Mouse (Mus musculus): ENCODE measurements at regions not wholly inside any gene's neighbourhood (a gene's known extent, or its start where the extent isn't known, plus 50 kb on each side); places are given as distances from the start of the nearest gene placed in this dataset.

DNA sequence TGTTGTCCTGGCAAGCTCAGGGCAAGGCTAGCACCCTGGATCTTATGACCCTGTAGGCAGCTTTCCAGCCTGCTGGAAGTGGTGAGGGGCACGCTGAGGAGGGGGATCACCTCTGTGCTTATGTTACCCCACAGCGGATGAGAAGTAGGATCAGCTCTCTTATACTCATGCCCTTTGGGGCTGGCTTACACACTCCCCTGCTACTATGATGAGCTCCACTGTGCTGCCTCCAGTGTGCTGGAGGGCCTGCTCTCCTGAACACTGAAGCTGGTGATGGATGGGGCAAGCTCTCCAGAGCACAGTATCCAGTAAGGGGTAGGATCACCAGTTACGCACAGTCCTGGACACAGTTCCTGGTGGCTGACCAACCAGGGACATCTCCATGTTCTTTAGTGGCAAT lies 118.3 kb upstream of the Syt1 start:
- Histone ChIP-seq H3K9ac (ENCODE audit: low read depth, low read length) (no peak overlapping the region), H3K27me3 (ENCODE audit: control insufficient read depth, insufficient read depth, low read length) (no peaks in the 10 kb centered on the region), H3K4me1 (ENCODE audit: control insufficient read depth, insufficient read depth, low read length) (no peaks in the 10 kb centered on the region), H3K9me3 (ENCODE audit: control insufficient read depth, low read length) (no peaks in the 10 kb centered on the region), H3K4me2 (replicated peaks; ENCODE audit: low read depth, low read length) (no peak overlapping the region), H3K27ac (ENCODE audit: low read depth, low read length) (no peak overlapping the region), H3K36me3 (ENCODE audit: control insufficient read depth, insufficient read depth, low read length) (no peaks in the 10 kb centered on the region), H3K4me3 (ENCODE audit: low read length) (no peak overlapping the region)
- 90% methylated on average over 3 of the region's 3 CpGs for WGBS
- no peak; the same call in 1 of the 2 replicates for ATAC-seq (ENCODE audit: low FRiP score, low TSS enrichment)

DNA sequence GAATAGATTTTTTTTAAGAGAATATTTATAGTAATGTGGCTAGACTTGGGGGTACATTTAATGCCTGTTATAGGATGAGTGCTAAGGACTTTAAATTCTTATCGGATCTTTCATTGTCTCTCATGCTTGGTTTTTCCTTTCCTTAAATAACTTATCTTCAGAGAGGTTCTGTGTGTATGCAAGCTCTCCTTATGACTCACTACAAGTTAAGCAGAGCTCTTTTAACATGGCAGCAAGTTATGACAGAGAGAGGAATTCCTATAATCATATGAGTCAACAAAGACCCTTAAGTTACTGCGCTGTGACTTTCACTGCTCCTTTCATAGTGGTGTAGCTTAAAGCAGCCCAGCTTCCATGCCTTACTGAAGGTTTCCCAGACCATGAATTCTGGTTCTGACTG lies 115.9 kb upstream of the Syt1 start:
- WGBS: 91% methylated on average over 2 of the region's 2 CpGs
- H3K9ac ChIP-seq (ENCODE audit: low read depth, low read length): no peak overlapping the region
- no peak overlapping the region for H3K4me2 ChIP-seq (replicated peaks; ENCODE audit: low read depth, low read length)
- H3K9me3 ChIP-seq (ENCODE audit: control insufficient read depth, low read length): no peaks in the 10 kb centered on the region
- ATAC-seq (ENCODE audit: low FRiP score, low TSS enrichment): no peak
- no peaks in the 10 kb centered on the region for H3K27me3 ChIP-seq (ENCODE audit: control insufficient read depth, insufficient read depth, low read length)
- H3K4me1 ChIP-seq (ENCODE audit: control insufficient read depth, insufficient read depth, low read length): no peaks in the 10 kb centered on the region
- H3K36me3 ChIP-seq (ENCODE audit: control insufficient read depth, insufficient read depth, low read length): no peaks in the 10 kb centered on the region
- H3K27ac ChIP-seq (ENCODE audit: low read depth, low read length): no peak overlapping the region
- H3K4me3 ChIP-seq (ENCODE audit: low read length): no peak overlapping the region

DNA sequence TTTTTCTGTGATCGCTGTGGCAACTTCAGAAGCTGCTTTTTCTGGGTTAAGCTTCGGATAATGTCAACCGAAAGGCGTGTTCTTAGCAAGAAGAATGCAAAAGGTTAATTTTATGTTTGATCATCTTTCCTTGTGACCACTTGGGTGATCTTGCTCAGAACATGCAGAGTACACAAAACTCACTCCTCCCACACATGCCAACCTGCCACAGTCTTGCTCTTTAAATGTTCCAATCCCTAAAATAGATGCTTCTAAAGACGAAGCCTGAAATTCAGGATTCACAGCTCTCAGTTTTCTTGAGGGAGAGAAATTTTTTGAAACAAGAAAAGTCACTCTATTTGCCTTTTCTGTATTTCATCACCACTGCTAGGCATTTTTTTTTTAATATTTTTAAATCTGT lies 106.4 kb upstream of the Syt1 start:
- no peak overlapping the region for H3K9ac ChIP-seq (ENCODE audit: low read depth, low read length)
- H3K36me3 ChIP-seq (ENCODE audit: control insufficient read depth, insufficient read depth, low read length): no peaks in the 10 kb centered on the region
- no peak overlapping the region for H3K27ac ChIP-seq (ENCODE audit: low read depth, low read length)
- no peaks in the 10 kb centered on the region for H3K4me1 ChIP-seq (ENCODE audit: control insufficient read depth, insufficient read depth, low read length)
- no peak overlapping the region for H3K4me2 ChIP-seq (replicated peaks; ENCODE audit: low read depth, low read length)
- 83% methylated on average over 5 of the region's 5 CpGs for WGBS
- no peaks in the 10 kb centered on the region for H3K27me3 ChIP-seq (ENCODE audit: control insufficient read depth, insufficient read depth, low read length)
- H3K4me3 ChIP-seq (ENCODE audit: low read length): no peak overlapping the region
- H3K9me3 ChIP-seq (ENCODE audit: control insufficient read depth, low read length): no peaks in the 10 kb centered on the region
- no peak for ATAC-seq (ENCODE audit: low FRiP score, low TSS enrichment)

DNA sequence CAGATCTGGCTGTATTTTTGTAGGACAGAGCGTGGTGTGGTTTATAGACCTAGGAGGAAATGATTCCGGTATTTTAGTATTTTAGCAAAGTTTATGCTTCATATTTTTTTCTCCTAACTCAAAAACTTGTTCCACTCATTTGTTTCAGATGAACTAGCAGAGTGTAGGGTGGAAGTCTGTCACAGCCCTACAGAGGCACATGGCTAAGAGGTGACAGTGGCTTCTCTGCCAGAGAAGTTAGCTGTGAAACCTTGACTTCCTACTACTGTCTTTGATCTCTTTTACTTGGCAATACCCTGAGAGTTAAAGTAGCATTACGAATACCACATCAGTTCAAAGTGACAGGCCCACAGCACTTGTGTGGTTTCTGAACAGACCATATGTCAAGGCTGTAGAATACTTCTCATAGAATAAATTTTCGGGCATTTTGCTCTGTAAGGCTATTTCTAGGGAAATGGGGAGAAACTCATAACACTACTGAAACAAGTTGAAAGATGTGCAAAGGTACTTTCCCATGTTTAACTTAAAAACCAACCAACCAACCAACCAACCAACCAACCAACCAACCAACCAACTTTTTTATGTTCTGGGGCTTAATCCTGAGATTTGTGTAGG lies 104.3 kb upstream of the Syt1 start:
- WGBS: 85% methylated on average over 4 of the region's 4 CpGs
- ATAC-seq (ENCODE audit: low FRiP score, low TSS enrichment): no peak
- no peaks in the 10 kb centered on the region for H3K36me3 ChIP-seq (ENCODE audit: control insufficient read depth, insufficient read depth, low read length)
- no peaks in the 10 kb centered on the region for H3K27me3 ChIP-seq (ENCODE audit: control insufficient read depth, insufficient read depth, low read length)
- no peak overlapping the region for H3K9ac ChIP-seq (ENCODE audit: low read depth, low read length)
- H3K4me3 ChIP-seq (ENCODE audit: low read length): no peak overlapping the region
- H3K4me2 ChIP-seq (replicated peaks; ENCODE audit: low read depth, low read length): no peak overlapping the region
- H3K9me3 ChIP-seq (ENCODE audit: control insufficient read depth, low read length): no peaks in the 10 kb centered on the region
- H3K27ac ChIP-seq (ENCODE audit: low read depth, low read length): no peak overlapping the region
- H3K4me1 ChIP-seq (ENCODE audit: control insufficient read depth, insufficient read depth, low read length): no peaks in the 10 kb centered on the region

DNA sequence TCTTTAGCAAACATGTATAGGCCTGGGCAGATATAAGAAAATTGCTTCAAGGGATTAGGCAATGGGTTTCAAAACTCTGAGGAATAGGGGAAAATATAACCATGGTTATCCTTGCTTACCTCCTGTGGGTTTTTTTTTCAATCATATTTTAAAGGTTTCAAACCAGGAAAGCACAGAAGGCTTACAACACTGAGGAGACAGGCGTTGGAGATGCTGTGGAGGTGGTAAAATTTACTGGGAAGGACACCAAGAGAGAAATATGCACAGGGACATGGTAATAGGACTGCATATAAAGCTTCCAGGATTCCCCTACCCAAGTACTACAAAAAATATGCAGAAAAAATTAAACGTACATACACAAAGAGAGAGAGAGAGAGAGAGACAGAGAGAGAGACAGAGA lies 95.0 kb upstream of the Syt1 start:
- no peak for ATAC-seq (ENCODE audit: low FRiP score, low TSS enrichment)
- H3K27me3 ChIP-seq (ENCODE audit: control insufficient read depth, insufficient read depth, low read length): no peaks in the 10 kb centered on the region
- H3K9ac ChIP-seq (ENCODE audit: low read depth, low read length): no peak overlapping the region
- 82% methylated on average over 2 of the region's 2 CpGs for WGBS
- no peaks in the 10 kb centered on the region for H3K36me3 ChIP-seq (ENCODE audit: control insufficient read depth, insufficient read depth, low read length)
- no peak overlapping the region for H3K4me2 ChIP-seq (replicated peaks; ENCODE audit: low read depth, low read length)
- no peaks in the 10 kb centered on the region for H3K4me1 ChIP-seq (ENCODE audit: control insufficient read depth, insufficient read depth, low read length)
- no peak overlapping the region for H3K4me3 ChIP-seq (ENCODE audit: low read length)
- H3K9me3 ChIP-seq (ENCODE audit: control insufficient read depth, low read length): no peaks in the 10 kb centered on the region
- H3K27ac ChIP-seq (ENCODE audit: low read depth, low read length): no peak overlapping the region

DNA sequence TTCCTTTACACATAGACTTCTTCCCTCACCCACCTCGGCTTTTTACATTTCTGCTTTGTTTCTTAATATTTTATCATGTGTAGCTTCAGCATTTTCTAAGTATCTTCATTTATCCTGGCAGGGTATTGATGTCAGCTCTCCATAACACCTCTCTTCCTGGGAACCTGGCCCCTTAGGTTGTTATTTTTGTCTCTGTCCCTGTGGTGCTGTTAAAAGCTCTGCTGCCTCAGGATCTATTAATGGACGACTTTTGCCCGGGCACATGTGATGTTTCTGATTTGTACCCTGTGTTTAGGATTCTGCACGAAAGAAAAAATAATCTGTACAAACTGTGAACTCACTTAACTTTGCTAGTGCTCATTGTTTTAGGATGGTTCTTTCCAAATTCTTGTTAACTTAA lies 81.4 kb upstream of the Syt1 start:
- Histone ChIP-seq H3K9me3 (ENCODE audit: control insufficient read depth, low read length) (no peaks in the 10 kb centered on the region), H3K9ac (ENCODE audit: low read depth, low read length) (no peak overlapping the region), H3K4me3 (ENCODE audit: low read length) (no peak overlapping the region), H3K4me1 (ENCODE audit: control insufficient read depth, insufficient read depth, low read length) (no peaks in the 10 kb centered on the region), H3K27ac (ENCODE audit: low read depth, low read length) (no peak overlapping the region), H3K4me2 (replicated peaks; ENCODE audit: low read depth, low read length) (no peak overlapping the region), H3K27me3 (ENCODE audit: control insufficient read depth, insufficient read depth, low read length) (no peaks in the 10 kb centered on the region), H3K36me3 (ENCODE audit: control insufficient read depth, insufficient read depth, low read length) (no peaks in the 10 kb centered on the region)
- WGBS: 60% methylated on average over 4 of the region's 4 CpGs
- ATAC-seq (ENCODE audit: low FRiP score, low TSS enrichment): no peak

DNA sequence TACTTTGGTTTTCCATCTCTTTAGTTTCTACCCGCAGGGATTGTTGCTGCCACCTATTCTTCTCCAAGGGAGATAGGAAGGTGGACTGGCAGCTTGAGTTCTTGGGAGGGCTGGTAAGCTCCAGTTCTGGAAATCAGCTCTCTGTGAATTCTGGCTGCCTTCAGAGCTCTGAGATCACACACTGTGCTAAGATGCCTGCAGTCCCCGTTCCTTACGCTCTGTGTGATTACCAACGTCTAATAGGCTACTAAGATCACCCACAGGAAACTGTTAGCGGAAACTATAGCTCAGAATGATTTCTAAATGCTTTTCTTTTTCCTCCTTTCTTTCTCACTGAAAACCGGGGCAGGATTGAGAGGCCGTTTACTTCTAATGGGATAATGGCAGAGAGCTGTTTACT lies 69.0 kb upstream of the Syt1 start:
- Histone ChIP-seq H3K9me3 (ENCODE audit: control insufficient read depth, low read length) (no peaks in the 10 kb centered on the region), H3K4me2 (replicated peaks; ENCODE audit: low read depth, low read length) (no peak overlapping the region), H3K27ac (ENCODE audit: low read depth, low read length) (no peak overlapping the region), H3K4me3 (ENCODE audit: low read length) (no peak overlapping the region), H3K36me3 (ENCODE audit: control insufficient read depth, insufficient read depth, low read length) (no peaks in the 10 kb centered on the region), H3K27me3 (ENCODE audit: control insufficient read depth, insufficient read depth, low read length) (no peaks in the 10 kb centered on the region), H3K4me1 (ENCODE audit: control insufficient read depth, insufficient read depth, low read length) (no peaks in the 10 kb centered on the region), H3K9ac (ENCODE audit: low read depth, low read length) (no peak overlapping the region)
- ATAC-seq (ENCODE audit: low FRiP score, low TSS enrichment): no peak
- WGBS: 29% methylated on average over 7 of the region's 7 CpGs

DNA sequence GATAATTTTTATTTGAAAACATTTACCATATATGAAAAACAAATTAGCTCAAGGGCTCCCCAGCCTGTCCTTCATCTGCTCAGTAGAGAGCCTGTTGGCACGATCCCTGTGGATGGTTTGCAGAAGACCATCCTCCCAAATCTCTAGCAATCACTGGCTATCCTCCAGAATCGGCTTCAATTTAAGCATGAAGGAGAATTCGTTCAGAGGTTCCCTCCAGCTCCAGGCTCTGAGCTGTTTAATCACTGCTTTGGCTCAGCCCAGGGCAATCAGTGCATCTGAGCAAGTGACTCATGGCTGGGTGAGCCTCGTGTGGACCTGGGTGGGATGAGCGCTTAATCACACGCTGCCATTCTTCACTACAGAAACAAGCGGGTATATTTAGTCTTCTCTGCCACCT lies 63.4 kb upstream of the Syt1 start:
- 86% methylated on average over 7 of the region's 7 CpGs for WGBS
- no peaks in the 10 kb centered on the region for H3K27me3 ChIP-seq (ENCODE audit: control insufficient read depth, insufficient read depth, low read length)
- H3K4me3 ChIP-seq (ENCODE audit: low read length): no peak overlapping the region
- no peak overlapping the region for H3K9ac ChIP-seq (ENCODE audit: low read depth, low read length)
- no peak overlapping the region for H3K27ac ChIP-seq (ENCODE audit: low read depth, low read length)
- no peak overlapping the region for H3K4me2 ChIP-seq (replicated peaks; ENCODE audit: low read depth, low read length)
- ATAC-seq (ENCODE audit: low FRiP score, low TSS enrichment): no peak
- H3K4me1 ChIP-seq (ENCODE audit: control insufficient read depth, insufficient read depth, low read length): no peaks in the 10 kb centered on the region
- no peaks in the 10 kb centered on the region for H3K9me3 ChIP-seq (ENCODE audit: control insufficient read depth, low read length)
- H3K36me3 ChIP-seq (ENCODE audit: control insufficient read depth, insufficient read depth, low read length): no peaks in the 10 kb centered on the region

Data from kidney, embryonic 14.5 days (tissue).